In genomic region chr13:112833253-112833894, GRCm38 (mm10) we compare ENCODE assay signal across 12 mouse cellular contexts. TPM values are rescaled to one million over a fixed set of nuclear protein-coding genes. Genes with fewer than 3 reads are reported as not detected.
DNase-seq lines count a peak whose midpoint lies in the region; ATAC-seq lines count a peak whose summit lies in the region.
"Had no signal": no experiment of that assay in that cellular context is flagged by ENCODE, and none has a peak within 500 bp of the region (broad histone marks: within the 10 kb centered on the region; RNA-seq: fewer than 3 reads in every experiment).

No protein-coding gene starts in this region.

- no peaks in the 10 kb centered on the region for H3K9me3 ChIP-seq in hindbrain, embryonic 14.5 days (ENCODE audit: control insufficient read depth, low read length)
- H3K9me3 ChIP-seq in hindbrain, embryonic 12.5 days (replicated peaks): no peaks in the 10 kb centered on the region
- no peaks in the 10 kb centered on the region for H3K9me3 ChIP-seq in neural tube, embryonic 12.5 days
- no peaks in the 10 kb centered on the region for H3K9me3 ChIP-seq in hindbrain, embryonic 16.5 days (ENCODE audit: control insufficient read depth, low read length)
- H3K9me3 ChIP-seq: heart, embryonic 15.5 days; limb, embryonic 12.5 days had no signal

- peaks cover 15% of the 10 kb centered on the region for H3K4me1 ChIP-seq in hindbrain, embryonic 14.5 days (replicated peaks; ENCODE audit: control insufficient read depth, insufficient read depth, low read length)
- H3K4me1 ChIP-seq in hindbrain, embryonic 12.5 days: peaks cover 13% of the 10 kb centered on the region
- H3K4me1 ChIP-seq in neural tube, embryonic 12.5 days: 0 out of 2 replicates have a peak, but pooled peaks cover 3% of the 10 kb centered on the region
- H3K4me1 ChIP-seq in hindbrain, embryonic 16.5 days (ENCODE audit: control insufficient read depth, insufficient read depth, low read depth, low read length): peaks cover 3% of the 10 kb centered on the region

- no peak overlapping the region for H3K9ac ChIP-seq in hindbrain, embryonic 14.5 days
- H3K9ac ChIP-seq in hindbrain, embryonic 12.5 days: no peak overlapping the region
- H3K9ac ChIP-seq in neural tube, embryonic 12.5 days: no peak overlapping the region; the same call in 1 of the 2 replicates
- H3K9ac ChIP-seq in hindbrain, embryonic 16.5 days (ENCODE audit: low read depth, low read length): no peak overlapping the region
- H3K9ac ChIP-seq: heart, embryonic 15.5 days; limb, embryonic 12.5 days had no signal

- 41% methylated on average over 20 of the region's 20 CpGs for WGBS in hindbrain, embryonic 14.5 days
- 44% methylated on average over 20 of the region's 20 CpGs for WGBS in hindbrain, embryonic 12.5 days
- 62% methylated on average over 20 of the region's 20 CpGs for WGBS in neural tube, embryonic 12.5 days
- 40% methylated on average over 20 of the region's 20 CpGs for WGBS in hindbrain, embryonic 16.5 days

- H3K27ac ChIP-seq in hindbrain, embryonic 14.5 days: no peak overlapping the region
- H3K27ac ChIP-seq in hindbrain, embryonic 12.5 days: no peak overlapping the region
- H3K27ac ChIP-seq in neural tube, embryonic 12.5 days: no peak overlapping the region
- no peak overlapping the region for H3K27ac ChIP-seq in hindbrain, embryonic 16.5 days (ENCODE audit: low read depth, low read length)
- H3K27ac ChIP-seq: heart, embryonic 15.5 days; limb, embryonic 12.5 days had no signal

- H3K27me3 ChIP-seq in hindbrain, embryonic 14.5 days (ENCODE audit: control insufficient read depth, insufficient read depth, low read length): no peaks in the 10 kb centered on the region
- no peaks in the 10 kb centered on the region for H3K27me3 ChIP-seq in hindbrain, embryonic 12.5 days
- H3K27me3 ChIP-seq in neural tube, embryonic 12.5 days (replicated peaks): no peaks in the 10 kb centered on the region
- no peaks in the 10 kb centered on the region for H3K27me3 ChIP-seq in hindbrain, embryonic 16.5 days (replicated peaks; ENCODE audit: control insufficient read depth, insufficient read depth, low read length)
- H3K27me3 ChIP-seq: CH12.LX; heart, embryonic 15.5 days; limb, embryonic 12.5 days had no signal

- 0 out of 2 replicates have a peak, but pooled peaks have one; percentile 37 for ATAC-seq in hindbrain, embryonic 14.5 days (ENCODE audit: low FRiP score)
- no peak for ATAC-seq in hindbrain, embryonic 12.5 days (ENCODE audit: low FRiP score)
- 0 out of 2 replicates have a peak, but pooled peaks have one; percentile 33 for ATAC-seq in neural tube, embryonic 12.5 days (ENCODE audit: low FRiP score, low read depth)
- 0 out of 2 replicates have a peak, but pooled peaks have one; percentile 53 for ATAC-seq in hindbrain, embryonic 16.5 days

- H3K36me3 ChIP-seq in hindbrain, embryonic 14.5 days (replicated peaks; ENCODE audit: control insufficient read depth, insufficient read depth): no peaks in the 10 kb centered on the region
- H3K36me3 ChIP-seq in hindbrain, embryonic 12.5 days: no peaks in the 10 kb centered on the region
- no peaks in the 10 kb centered on the region for H3K36me3 ChIP-seq in neural tube, embryonic 12.5 days
- no peaks in the 10 kb centered on the region for H3K36me3 ChIP-seq in hindbrain, embryonic 16.5 days (ENCODE audit: control insufficient read depth, insufficient read depth, low read length)
- H3K36me3 ChIP-seq: heart, embryonic 15.5 days; limb, embryonic 12.5 days had no signal

- DNase-seq in hindbrain, embryonic 14.5 days (ENCODE audit: low spot score): no peak
- no peak for DNase-seq in neural tube, embryonic 10.5 days (ENCODE audit: extremely low spot score, low spot score)
- peak; percentile 54 for DNase-seq in retina, embryonic 14.5 days (ENCODE audit: low spot score)
- DNase-seq in gastrocnemius, postnatal 14 days: no peak
- no peak for DNase-seq in left cerebral cortex, adult 8-10 months (ENCODE audit: low spot score in 2 of 2)
- DNase-seq: kidney, postnatal 25 days had no signal

- intact Hi-C loops in gastrocnemius, postnatal 14 days (cut with DNase I; ENCODE audit: low total_unique reads): no loop called here

- no peak overlapping the region for H3K4me3 ChIP-seq in hindbrain, embryonic 14.5 days (replicated peaks; ENCODE audit: low read length)
- no peak overlapping the region for H3K4me3 ChIP-seq in hindbrain, embryonic 12.5 days
- H3K4me3 ChIP-seq in neural tube, embryonic 12.5 days: no peak overlapping the region
- H3K4me3 ChIP-seq in hindbrain, embryonic 16.5 days (ENCODE audit: low read length): no peak overlapping the region
- H3K4me3 ChIP-seq: heart, embryonic 15.5 days; limb, embryonic 12.5 days had no signal

- peak overlapping the region; percentile 25; the same call in 1 of the 2 replicates for H3K4me2 ChIP-seq in hindbrain, embryonic 14.5 days (replicated peaks)
- no peak overlapping the region for H3K4me2 ChIP-seq in hindbrain, embryonic 12.5 days (replicated peaks)
- H3K4me2 ChIP-seq in neural tube, embryonic 12.5 days (replicated peaks): no peak overlapping the region
- H3K4me2 ChIP-seq in hindbrain, embryonic 16.5 days (ENCODE audit: low read length): peak overlapping the region; percentile 23; the same call in 1 of the 2 replicates
- H3K4me2 ChIP-seq: heart, embryonic 15.5 days; limb, embryonic 12.5 days had no signal

RNA-seq across cellular contexts. Expression of gene Plpp1, which starts 32.8 kb away (rescaled TPM):
- 63.8 and 65.1 TPM in 2 replicates for polyA plus RNA-seq in hindbrain, embryonic 14.5 days (2014; fragmentation: Nextera tagmentation; extraction: Ambion mirVana)
- polyA plus RNA-seq in hindbrain, embryonic 12.5 days (2016; fragmentation: Nextera tagmentation; extraction: Ambion mirVana): 31.5 and 37.6 TPM in 2 replicates
- polyA plus RNA-seq in neural tube, embryonic 12.5 days (2016; fragmentation: Nextera tagmentation; extraction: Ambion mirVana): 27.4 and 29.6 TPM in 2 replicates
- 78.8 and 85.8 TPM in 2 replicates for polyA plus RNA-seq in hindbrain, embryonic 16.5 days (2015; fragmentation: Nextera tagmentation; extraction: Ambion mirVana)
- 10 to 100 TPM; 57.8 to 63.2 TPM for total RNA-seq in gastrocnemius, postnatal 14 days (2021)
- total RNA-seq in left cerebral cortex, adult 8-10 months (2022): 10 to 100 TPM; 28.5 to 32.2 (median 29.3) TPM

Comparison
In these comparisons a context has a peak if more than half of its experiments do, and no peak if none do; other contexts are left out.
1. H3K4me2 ChIP-seq: peak in hindbrain, embryonic 14.5 days (single experiment) and hindbrain, embryonic 16.5 days (single experiment); none in hindbrain, embryonic 12.5 days (single experiment) and neural tube, embryonic 12.5 days (single experiment).